ENCODE assay signal across 17 mouse cellular contexts in the genomic region with DNA sequence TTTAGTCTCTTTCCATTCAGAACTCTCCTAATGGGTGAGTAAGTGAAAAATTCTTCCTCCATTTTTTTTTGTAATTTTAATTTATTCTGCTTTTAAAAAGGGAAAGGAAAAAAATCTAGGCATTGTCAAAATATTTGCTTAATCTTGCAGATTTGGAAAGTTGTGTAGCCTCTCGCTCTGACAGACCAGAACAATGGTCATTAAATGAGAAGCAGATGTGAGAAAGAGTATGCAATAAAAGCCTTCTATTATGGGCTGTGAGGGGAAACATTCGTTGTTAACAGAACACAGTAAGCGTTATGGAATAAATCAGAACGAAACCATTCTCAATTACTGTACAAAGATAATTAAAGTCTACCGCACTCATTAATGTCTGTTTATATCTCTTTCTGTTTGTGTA.
"Had no signal": no experiment of that assay in that cellular context is flagged by ENCODE, and none has a peak within 500 bp of the region (broad histone marks: within the 10 kb centered on the region; RNA-seq: fewer than 3 reads in every experiment).

No protein-coding gene starts in this region.

- DNase-seq: kidney, adult 18-20 months; kidney, postnatal 10 days; kidney, postnatal 4 days; lung, adult 2 months; right cerebral cortex, postnatal 4 days; spleen, adult 18-20 months; thymus, adult 2 months; thymus, postnatal 25 days had no signal

- H3K9ac ChIP-seq: limb, embryonic 13.5 days; liver, embryonic 15.5 days; midbrain, embryonic 13.5 days; neural tube, embryonic 15.5 days had no signal

- H3K4me1 ChIP-seq: liver, embryonic 15.5 days had no signal

- H3K27ac ChIP-seq: layer of hippocampus, adult 2 months; limb, embryonic 13.5 days; liver, embryonic 15.5 days; macrophage; midbrain, embryonic 13.5 days; neural tube, embryonic 15.5 days had no signal

- H3K9me3 ChIP-seq: limb, embryonic 13.5 days; liver, embryonic 15.5 days; midbrain, embryonic 13.5 days; neural tube, embryonic 15.5 days had no signal

- H3K27me3 ChIP-seq: limb, embryonic 13.5 days; liver, embryonic 15.5 days; midbrain, embryonic 13.5 days; neural tube, embryonic 15.5 days had no signal

- H3K4me2 ChIP-seq: limb, embryonic 13.5 days; liver, embryonic 11.5 days; liver, embryonic 15.5 days; midbrain, embryonic 13.5 days; neural tube, embryonic 15.5 days had no signal

- H3K36me3 ChIP-seq: limb, embryonic 13.5 days; liver, embryonic 15.5 days; midbrain, embryonic 13.5 days; neural tube, embryonic 15.5 days had no signal

- ATAC-seq: lung, postnatal 0 days; midbrain, embryonic 13.5 days had no signal

- H3K4me3 ChIP-seq: layer of hippocampus, adult 2 months; limb, embryonic 13.5 days; liver, embryonic 15.5 days; midbrain, embryonic 13.5 days; myocyte; neural tube, embryonic 15.5 days had no signal
